Mouse (Mus musculus): ENCODE data around the gene Epha4. TPM values are rescaled to one million over a fixed set of nuclear protein-coding genes. Genes with fewer than 3 reads are reported as not detected.

The Epha4 gene
- total RNA-seq (2012; rRNA removed) (16.1 and 26.0 TPM in 2 replicates), total RNA-seq (2014; rRNA removed) (12.1 and 13.0 TPM in 2 replicates), polyA plus RNA-seq (2012; ENCODE audit: insufficient read length, low read depth) (3.8 and 3.9 TPM in 2 replicates)

- H3K27me3 ChIP-seq (replicated peaks) = no peaks in the 10 kb centered on the region
- H3K4me2 ChIP-seq (ENCODE audit: insufficient read depth, low read depth, poor library complexity, severe bottlenecking) = peak within 1 kb of the TSS; percentile 71
- peak within 1 kb of the TSS; percentile 58 to 73 (median 64) for H3K4me3 ChIP-seq (replicated peaks in 1 of 3; ENCODE audit: low read depth in 2 of 3, low read length in 2 of 3, poor library complexity in 1 of 3)
- TF ChIP-seq MAFK (IDR thresholded peaks at IDR 0.05; ENCODE audit: insufficient replicate concordance, low read length) = no peak
- peak; percentile 34; the same call in 1 of the 2 replicates for TF ChIP-seq TBP (conservative IDR thresholded peaks at IDR 0.05; ENCODE audit: low read depth, low read length)
- TF ChIP-seq NELFE (IDR thresholded peaks at IDR 0.05; ENCODE audit: low read depth, low read length) = no peak
- TF ChIP-seq MAZ (IDR thresholded peaks at IDR 0.05; ENCODE audit: low read depth, low read length) = no peak
- no peak for TF ChIP-seq BHLHE40 (IDR thresholded peaks at IDR 0.05; ENCODE audit: low read depth, low read length)
- peak; percentile 37; the same call in 1 of the 2 replicates for TF ChIP-seq POLR2A (IDR thresholded peaks at IDR 0.05; ENCODE audit: low read depth, low read length)
- peaks cover 42% of the 10 kb centered on the region for H3K79me2 ChIP-seq (replicated peaks; ENCODE audit: control insufficient read depth, extremely low read depth, insufficient read depth, poor library complexity, severe bottlenecking)
- peak; percentile 67 for DNase-seq (ENCODE audit: extremely low read depth)
- dilution Hi-C loops (cut with MboI; ENCODE audit: extremely low pct_ligation_motif_present, extremely low pct_unique_long_range_greater_than_20kb, low sequenced_read_pairs) (no loop called here), in situ Hi-C loops (cut with MboI; ENCODE audit: low pct_ligation_motif_present, low pct_unique_long_range_greater_than_20kb, low sequenced_read_pairs) (loop anchor here (25.0 kb wide), 2 partner anchors 328 to 428 kb away; no protein-coding TSS in a partner anchor)
- H3K27ac ChIP-seq (ENCODE audit: insufficient read depth, low read depth) = peak within 1 kb of the TSS; percentile 84; the same call in 1 of the 2 replicates
- peaks cover 3% of the 10 kb centered on the region for H3K9me3 ChIP-seq (replicated peaks; ENCODE audit: low read length)
- H3K36me3 ChIP-seq (replicated peaks in 1 of 2; ENCODE audit: control insufficient read depth in 1 of 2, insufficient read depth in 1 of 2, low read length in 1 of 2) = no peaks in the 10 kb centered on the region
- H3K9ac ChIP-seq (ENCODE audit: insufficient read depth, low read depth) = peak within 1 kb of the TSS; percentile 84; the same call in 1 of the 2 replicates
- H3K4me1 ChIP-seq (ENCODE audit: control insufficient read depth in 1 of 2, insufficient read depth in 2 of 2) = peaks cover 0 to 28% of the 10 kb centered on the region in 2 experiments; a peak in 2 of 4 replicates
Observed at GRCm38 (mm10) chr1:77514963-77515650, at the start of gene Epha4. TSS of gene Epha4 (minus strand) at chr1:77515088.

- Histone ChIP-seq H3K4me1 (ENCODE audit: control insufficient read depth in 1 of 2, insufficient read depth in 2 of 2) (no peaks in the 10 kb centered on the region), H3K79me2 (replicated peaks; ENCODE audit: control insufficient read depth, extremely low read depth, insufficient read depth, poor library complexity, severe bottlenecking) (no peaks in the 10 kb centered on the region), H3K9me3 (replicated peaks; ENCODE audit: low read length) (no peaks in the 10 kb centered on the region), H3K36me3 (replicated peaks in 1 of 2; ENCODE audit: control insufficient read depth in 1 of 2, insufficient read depth in 1 of 2, low read length in 1 of 2) (no peaks in the 10 kb centered on the region), H3K9ac (ENCODE audit: insufficient read depth, low read depth) (no peak overlapping the region), H3K4me3 (replicated peaks in 1 of 3; ENCODE audit: low read depth in 2 of 3, low read length in 2 of 3, poor library complexity in 1 of 3) (no peak overlapping the region), H3K27me3 (replicated peaks) (no peaks in the 10 kb centered on the region), H3K27ac (ENCODE audit: insufficient read depth, low read depth) (no peak overlapping the region), H3K4me2 (ENCODE audit: insufficient read depth, low read depth, poor library complexity, severe bottlenecking) (no peak overlapping the region)
- dilution Hi-C loops (cut with MboI; ENCODE audit: extremely low pct_ligation_motif_present, extremely low pct_unique_long_range_greater_than_20kb, low sequenced_read_pairs) (no loop called here), in situ Hi-C loops (cut with MboI; ENCODE audit: low pct_ligation_motif_present, low pct_unique_long_range_greater_than_20kb, low sequenced_read_pairs) (no loop called here)
- no peak for DNase-seq (ENCODE audit: extremely low read depth)
- no peak for TF ChIP-seq MEF2A (IDR thresholded peaks at IDR 0.05; ENCODE audit: borderline replicate concordance, low read depth, low read length)
- no peak for TF ChIP-seq KAT2A (IDR thresholded peaks at IDR 0.05; ENCODE audit: insufficient replicate concordance, low read length)
- no peak for TF ChIP-seq NELFE (IDR thresholded peaks at IDR 0.05; ENCODE audit: low read depth, low read length)
- no peak for TF ChIP-seq MAFK (IDR thresholded peaks at IDR 0.05; ENCODE audit: insufficient replicate concordance, low read length)
- TF ChIP-seq IRF4 (IDR thresholded peaks at IDR 0.05; ENCODE audit: low read depth, low read length) = no peak
Observed at GRCm38 (mm10) chr1:77556199-77556598, 41.3 kb upstream of the Epha4 start.

GRCm38 (mm10) chr1:77551927-77552326 is 37.0 kb upstream of the Epha4 start:
- no peaks in the 10 kb centered on the region for H3K79me2 ChIP-seq (replicated peaks; ENCODE audit: control insufficient read depth, extremely low read depth, insufficient read depth, poor library complexity, severe bottlenecking)
- no peak overlapping the region for H3K27ac ChIP-seq (ENCODE audit: insufficient read depth, low read depth)
- no peaks in the 10 kb centered on the region for H3K4me1 ChIP-seq (ENCODE audit: control insufficient read depth in 1 of 2, insufficient read depth in 2 of 2)
- H3K27me3 ChIP-seq (replicated peaks) = no peaks in the 10 kb centered on the region
- no peaks in the 10 kb centered on the region for H3K9me3 ChIP-seq (replicated peaks; ENCODE audit: low read length)
- dilution Hi-C loops (cut with MboI; ENCODE audit: extremely low pct_ligation_motif_present, extremely low pct_unique_long_range_greater_than_20kb, low sequenced_read_pairs) = no loop called here
- no peaks in the 10 kb centered on the region for H3K36me3 ChIP-seq (replicated peaks in 1 of 2; ENCODE audit: control insufficient read depth in 1 of 2, insufficient read depth in 1 of 2, low read length in 1 of 2)
- H3K4me3 ChIP-seq (replicated peaks in 1 of 3; ENCODE audit: low read depth in 2 of 3, low read length in 2 of 3, poor library complexity in 1 of 3) = no peak overlapping the region
- DNase-seq (ENCODE audit: extremely low read depth) = no peak
- no peak overlapping the region for H3K9ac ChIP-seq (ENCODE audit: insufficient read depth, low read depth)
- H3K4me2 ChIP-seq (ENCODE audit: insufficient read depth, low read depth, poor library complexity, severe bottlenecking) = no peak overlapping the region
- in situ Hi-C loops (cut with MboI; ENCODE audit: low pct_ligation_motif_present, low pct_unique_long_range_greater_than_20kb, low sequenced_read_pairs) = no loop called here
- TF ChIP-seq MAX (IDR thresholded peaks at IDR 0.05; ENCODE audit: low read length) (no peak), POLR2A (IDR thresholded peaks at IDR 0.05; ENCODE audit: low read depth, low read length) (no peak), PAX5 (IDR thresholded peaks at IDR 0.05; ENCODE audit: low read length) (no peak), ETS1 (conservative IDR thresholded peaks at IDR 0.05; ENCODE audit: low read depth, low read length) (no peak), ZC3H11A (IDR thresholded peaks at IDR 0.05; ENCODE audit: low read depth, low read length) (no peak), MAFK (IDR thresholded peaks at IDR 0.05; ENCODE audit: insufficient replicate concordance, low read length) (no peak), CHD1 (IDR thresholded peaks at IDR 0.05; ENCODE audit: low read depth, low read length) (no peak), ELF1 (IDR thresholded peaks at IDR 0.05; ENCODE audit: low read depth, low read length) (no peak), UBTF (IDR thresholded peaks at IDR 0.05; ENCODE audit: low read depth, low read length) (no peak), MAZ (IDR thresholded peaks at IDR 0.05; ENCODE audit: low read depth, low read length) (no peak)
